In the genomic region with DNA sequence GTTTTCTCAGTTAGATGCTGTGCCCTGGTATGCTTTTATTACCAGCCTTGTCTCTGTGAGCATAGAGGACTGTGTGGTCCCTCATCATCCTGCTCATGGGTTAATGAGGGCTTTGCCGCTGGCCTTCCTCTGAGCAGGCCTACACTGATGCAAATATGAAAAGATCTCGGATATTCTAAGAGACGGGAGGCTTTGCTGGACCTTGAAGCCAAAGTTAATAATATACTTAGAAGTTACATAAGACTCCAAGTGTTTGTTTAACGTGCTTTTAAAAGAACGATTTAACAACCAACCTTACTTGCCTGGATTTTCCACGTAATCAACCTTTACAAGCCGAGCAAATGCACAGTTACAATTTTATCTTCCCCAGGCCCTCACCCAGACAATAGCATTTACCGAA, we compare ENCODE assay signal across 32 mouse cellular contexts. TPM values are rescaled to one million over a fixed set of nuclear protein-coding genes. Genes with fewer than 3 reads are reported as not detected.
DNase-seq lines count a peak whose midpoint lies in the region; ATAC-seq and TF ChIP-seq lines count a peak whose summit lies in the region.
"Had no signal": no experiment of that assay in that cellular context is flagged by ENCODE, and none has a peak within 500 bp of the region (broad histone marks: within the 10 kb centered on the region; RNA-seq: fewer than 3 reads in every experiment).

No protein-coding gene starts in this region.

- ATAC-seq in liver, embryonic 16.5 days (ENCODE audit: low read depth) = peak; percentile 66
- ATAC-seq in intestine, embryonic 15.5 days = peak; percentile 88
- ATAC-seq in hindbrain, embryonic 14.5 days (ENCODE audit: low FRiP score) = no peak
- ATAC-seq: forebrain, embryonic 13.5 days; hindbrain, postnatal 0 days; midbrain, embryonic 16.5 days; Patski had no signal

- TF ChIP-seq POLR2A in kidney, adult 2 months (IDR thresholded peaks at IDR 0.05; ENCODE audit: low read depth, low read length) = no peak

- no peak overlapping the region for H3K4me3 ChIP-seq in liver, embryonic 16.5 days (ENCODE audit: low read depth, low read length)
- H3K4me3 ChIP-seq in intestine, embryonic 15.5 days (replicated peaks) = no peak overlapping the region
- no peak overlapping the region for H3K4me3 ChIP-seq in kidney, adult 2 months (ENCODE audit: insufficient read depth, low read depth, low read length)
- no peak overlapping the region for H3K4me3 ChIP-seq in hindbrain, embryonic 14.5 days (replicated peaks; ENCODE audit: low read length)
- H3K4me3 ChIP-seq: embryonic facial prominence, embryonic 13.5 days; erythroblast, embryonic 14.5 days; forebrain, embryonic 13.5 days; hindbrain, embryonic 10.5 days; limb, embryonic 15.5 days; midbrain, embryonic 10.5 days had no signal

- H3K9ac ChIP-seq in liver, embryonic 16.5 days (ENCODE audit: low read depth, low read length) = no peak overlapping the region
- no peak overlapping the region for H3K9ac ChIP-seq in intestine, embryonic 15.5 days
- no peak overlapping the region for H3K9ac ChIP-seq in hindbrain, embryonic 14.5 days
- H3K9ac ChIP-seq: embryonic facial prominence, embryonic 13.5 days; forebrain, embryonic 13.5 days; limb, embryonic 15.5 days; lung, embryonic 14.5 days had no signal

- TF ChIP-seq CTCF in kidney, adult 2 months (conservative IDR thresholded peaks at IDR 0.05; ENCODE audit: insufficient read depth, insufficient read length, low read depth, low read length) = no peak

- H3K4me2 ChIP-seq in liver, embryonic 16.5 days (ENCODE audit: low read depth, low read length) = no peak overlapping the region
- H3K4me2 ChIP-seq in intestine, embryonic 15.5 days (replicated peaks) = no peak overlapping the region
- H3K4me2 ChIP-seq in hindbrain, embryonic 14.5 days (replicated peaks) = no peak overlapping the region
- H3K4me2 ChIP-seq: embryonic facial prominence, embryonic 13.5 days; forebrain, embryonic 13.5 days; heart, embryonic 11.5 days; limb, embryonic 15.5 days; lung, embryonic 14.5 days had no signal

- H3K9me3 ChIP-seq in liver, embryonic 16.5 days (replicated peaks; ENCODE audit: control insufficient read depth, low read length) = no peaks in the 10 kb centered on the region
- no peaks in the 10 kb centered on the region for H3K9me3 ChIP-seq in intestine, embryonic 15.5 days
- H3K9me3 ChIP-seq in hindbrain, embryonic 14.5 days (ENCODE audit: control insufficient read depth, low read length) = no peaks in the 10 kb centered on the region
- H3K9me3 ChIP-seq: embryonic facial prominence, embryonic 13.5 days; forebrain, embryonic 13.5 days; hindbrain, embryonic 10.5 days; limb, embryonic 15.5 days; midbrain, embryonic 10.5 days had no signal

- no peaks in the 10 kb centered on the region for H3K36me3 ChIP-seq in liver, embryonic 16.5 days (ENCODE audit: control insufficient read depth, insufficient read depth)
- no peaks in the 10 kb centered on the region for H3K36me3 ChIP-seq in intestine, embryonic 15.5 days
- no peaks in the 10 kb centered on the region for H3K36me3 ChIP-seq in kidney, adult 2 months (ENCODE audit: control insufficient read depth, insufficient read depth, low read length)
- H3K36me3 ChIP-seq in hindbrain, embryonic 14.5 days (replicated peaks; ENCODE audit: control insufficient read depth, insufficient read depth) = no peaks in the 10 kb centered on the region
- H3K36me3 ChIP-seq: embryonic facial prominence, embryonic 13.5 days; G1E; hindbrain, embryonic 10.5 days; limb, embryonic 15.5 days; midbrain, embryonic 10.5 days had no signal

- DNase-seq in liver = no peak
- DNase-seq in kidney, adult 2 months = peak; percentile 68
- DNase-seq in kidney, postnatal 14 days = peak; percentile 26
- no peak for DNase-seq in hindbrain, embryonic 14.5 days (ENCODE audit: low spot score)
- DNase-seq in right cerebral cortex, postnatal 25 days = no peak
- DNase-seq: adrenal gland, postnatal 36 days; B cell, adult 2 months; cerebellum, adult 18-20 months; cerebellum, postnatal 14 days; embryo, embryonic 11 days; gastrocnemius, postnatal 36 days; heart, postnatal 10 days; left cerebral cortex, postnatal 4 days; lung, embryonic 14.5 days; right cerebral cortex, postnatal 4 days; thymus, adult 18-20 months; thymus, postnatal 36 days had no signal

- no peak overlapping the region for H3K27ac ChIP-seq in liver, embryonic 16.5 days (ENCODE audit: low read length)
- H3K27ac ChIP-seq in intestine, embryonic 15.5 days = no peak overlapping the region
- H3K27ac ChIP-seq in kidney, adult 2 months (ENCODE audit: insufficient read depth, low read depth, low read length) = no peak overlapping the region; the same call in 1 of the 2 replicates
- H3K27ac ChIP-seq in hindbrain, embryonic 14.5 days = no peak overlapping the region
- H3K27ac ChIP-seq: embryonic facial prominence, embryonic 13.5 days; forebrain, embryonic 13.5 days; hindbrain, embryonic 10.5 days; hindbrain, postnatal 0 days; limb, embryonic 15.5 days; midbrain, embryonic 10.5 days had no signal

- H3K4me1 ChIP-seq in liver, embryonic 16.5 days (ENCODE audit: control insufficient read depth, low read depth, low read length) = no peaks in the 10 kb centered on the region
- H3K4me1 ChIP-seq in intestine, embryonic 15.5 days (replicated peaks) = peaks cover 2% of the 10 kb centered on the region
- peaks cover 2% of the 10 kb centered on the region; the same call in 1 of the 2 replicates for H3K4me1 ChIP-seq in kidney, adult 2 months (ENCODE audit: control insufficient read depth, insufficient read depth, low read length)
- no peaks in the 10 kb centered on the region for H3K4me1 ChIP-seq in hindbrain, embryonic 14.5 days (replicated peaks; ENCODE audit: control insufficient read depth, insufficient read depth, low read length)
- H3K4me1 ChIP-seq: forebrain, embryonic 13.5 days had no signal

- H3K27me3 ChIP-seq in liver, embryonic 16.5 days (ENCODE audit: control insufficient read depth, insufficient read depth, low read depth, low read length) = no peaks in the 10 kb centered on the region
- no peaks in the 10 kb centered on the region for H3K27me3 ChIP-seq in intestine, embryonic 15.5 days (replicated peaks)
- no peaks in the 10 kb centered on the region for H3K27me3 ChIP-seq in kidney, adult 2 months (replicated peaks; ENCODE audit: control insufficient read depth, insufficient read depth, low read length)
- no peaks in the 10 kb centered on the region for H3K27me3 ChIP-seq in hindbrain, embryonic 14.5 days (ENCODE audit: control insufficient read depth, insufficient read depth, low read length)
- H3K27me3 ChIP-seq: CH12.LX; embryonic facial prominence, embryonic 13.5 days; forebrain, embryonic 13.5 days; limb, embryonic 15.5 days; Patski had no signal

- WGBS in liver, embryonic 16.5 days (ENCODE audit: insufficient replicate concordance) = 58% methylated on average over 8 of the region's 8 CpGs
- 54% methylated on average over 8 of the region's 8 CpGs for WGBS in intestine, embryonic 15.5 days
- 38% methylated on average over 8 of the region's 8 CpGs for WGBS in kidney, adult 2 months
- WGBS in hindbrain, embryonic 14.5 days = 94% methylated on average over 8 of the region's 8 CpGs

RNA-seq across cellular contexts. Expression of a gene that starts 15.1 kb away (rescaled TPM):
- not detected in 2 replicates for polyA plus RNA-seq in liver, embryonic 16.5 days (2015; fragmentation: Nextera tagmentation; extraction: Ambion mirVana)
- 0.44 and 0.97 TPM in 2 replicates for polyA plus RNA-seq in intestine, embryonic 15.5 days (2015; fragmentation: Nextera tagmentation; extraction: Ambion mirVana)
- polyA plus RNA-seq in kidney, adult 2 months (2012; rRNA removed) = 0.36 and 0.42 TPM in 2 replicates
- polyA plus RNA-seq in hindbrain, embryonic 14.5 days (2014; fragmentation: Nextera tagmentation; extraction: Ambion mirVana) = 3.8 and 4.9 TPM in 2 replicates
- polyA plus RNA-seq: erythroblast, embryonic 14.5 days; G1E; heart, embryonic 11.5 days; hindbrain, embryonic 10.5 days; stomach, embryonic 14.5 days had no signal

Comparison
In these comparisons a context has a peak if more than half of its experiments do, and no peak if none do; other contexts are left out.
1. DNase-seq: peak in kidney, adult 2 months (single experiment) and kidney, postnatal 14 days (single experiment); none in liver (single experiment), hindbrain, embryonic 14.5 days (single experiment) and right cerebral cortex, postnatal 25 days (single experiment).